Mouse (Mus musculus): ENCODE data around the gene Ebp. TPM values are rescaled to one million over a fixed set of nuclear protein-coding genes. Genes with fewer than 3 reads are reported as not detected.
A peak's percentile ranks its signal among the peaks of the same experiment; 100 is the strongest.

Gene Ebp
- polyA plus RNA-seq, 1 experiment = 36.0 TPM

DNA sequence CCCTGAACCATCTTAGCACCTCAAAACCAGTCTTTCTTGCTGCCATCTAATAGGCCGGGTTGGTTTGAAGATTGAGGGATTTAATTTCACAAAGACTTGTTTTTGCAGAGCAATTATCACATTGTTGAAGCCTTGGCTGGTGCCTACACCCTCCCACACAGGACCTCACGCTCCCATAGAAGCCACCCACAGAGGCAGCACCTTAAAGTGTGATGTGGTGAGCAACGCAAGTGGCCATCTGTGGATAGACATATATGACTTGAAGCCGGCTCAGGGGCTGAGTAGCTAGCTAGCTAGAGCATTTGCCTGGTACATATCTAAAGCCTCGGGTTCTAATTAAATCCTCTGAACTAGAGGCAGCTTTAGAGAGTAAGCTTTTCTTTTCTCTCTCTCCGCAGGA is 24.1 kb upstream of the Ebp start:
- Histone ChIP-seq H3K4me3 (ENCODE audit: insufficient read depth, low read length) (no peak overlapping the region), H3K27ac (ENCODE audit: insufficient read depth, low read length) (no peak overlapping the region), H3K4me1 (ENCODE audit: control insufficient read depth, insufficient read depth, low read length) (no peaks in the 10 kb centered on the region)
- no peak for TF ChIP-seq POLR2A (IDR thresholded peaks at IDR 0.05; ENCODE audit: low read depth, low read length)
- TF ChIP-seq CTCF (IDR thresholded peaks at IDR 0.05; ENCODE audit: borderline replicate concordance, insufficient read depth, low read length) = no peak

DNA sequence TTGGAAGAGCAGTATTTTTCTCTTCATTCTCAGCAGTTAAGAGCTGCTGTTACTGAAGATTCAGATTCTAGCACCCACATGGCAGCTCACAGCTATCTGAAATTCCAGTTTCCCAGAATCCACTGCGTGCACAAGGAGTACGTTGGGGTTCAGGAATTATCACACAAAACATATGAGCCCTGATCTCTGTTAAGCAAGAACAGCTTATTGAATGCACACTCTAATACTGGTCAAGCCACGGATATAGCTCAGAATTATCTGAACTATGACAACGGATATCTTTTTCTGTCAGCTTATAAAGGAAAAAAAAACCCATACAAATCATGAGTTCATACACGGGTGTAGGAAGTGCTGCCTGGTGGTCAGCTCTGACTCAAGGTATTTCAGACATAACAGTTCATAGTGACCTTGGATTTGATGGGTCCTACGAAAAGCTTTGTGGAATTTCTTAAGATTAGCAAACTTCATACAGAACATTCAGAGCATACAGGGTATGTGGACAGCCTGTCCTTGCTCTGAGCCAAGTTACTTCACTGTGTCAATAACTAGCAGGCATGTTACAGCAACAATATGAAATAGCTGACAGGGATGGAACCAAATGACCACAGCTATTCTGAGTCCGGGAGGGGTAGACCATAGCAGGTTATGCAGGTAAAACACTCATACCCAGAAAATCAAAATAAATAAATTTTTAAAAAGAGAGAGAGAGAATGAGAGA is 18.3 kb upstream of the Ebp start:
- TF ChIP-seq CTCF (IDR thresholded peaks at IDR 0.05; ENCODE audit: borderline replicate concordance, insufficient read depth, low read length) (no peak), POLR2A (IDR thresholded peaks at IDR 0.05; ENCODE audit: low read depth, low read length) (no peak)
- Histone ChIP-seq H3K4me3 (ENCODE audit: insufficient read depth, low read length) (no peak overlapping the region), H3K27ac (ENCODE audit: insufficient read depth, low read length) (no peak overlapping the region), H3K4me1 (ENCODE audit: control insufficient read depth, insufficient read depth, low read length) (no peaks in the 10 kb centered on the region)

DNA sequence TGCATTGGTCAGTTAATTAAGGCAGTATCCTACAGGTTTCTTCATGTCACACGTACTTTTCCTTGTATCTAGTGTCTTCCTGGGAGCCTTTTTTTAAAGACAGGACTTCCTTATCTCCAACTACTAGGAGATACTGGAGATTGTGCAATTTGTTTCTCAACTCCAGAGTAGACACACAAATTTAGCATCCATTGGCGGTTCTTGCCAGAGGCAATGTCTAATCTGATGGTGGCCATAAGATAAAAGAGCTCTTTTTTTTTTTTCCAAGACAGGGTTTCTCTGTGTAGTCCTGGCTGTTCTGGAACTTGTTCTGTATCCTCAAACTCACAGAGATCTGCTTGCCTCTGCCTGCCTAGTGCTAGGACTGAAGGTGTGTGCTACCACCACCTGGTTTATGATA is 16.4 kb upstream of the Ebp start:
- Histone ChIP-seq H3K4me3 (ENCODE audit: insufficient read depth, low read length) (no peak overlapping the region), H3K27ac (ENCODE audit: insufficient read depth, low read length) (no peak overlapping the region), H3K4me1 (ENCODE audit: control insufficient read depth, insufficient read depth, low read length) (no peaks in the 10 kb centered on the region)
- TF ChIP-seq POLR2A (IDR thresholded peaks at IDR 0.05; ENCODE audit: low read depth, low read length) (no peak), CTCF (IDR thresholded peaks at IDR 0.05; ENCODE audit: borderline replicate concordance, insufficient read depth, low read length) (no peak)

- Histone ChIP-seq H3K27ac (ENCODE audit: insufficient read depth, low read length) (no peak overlapping the region), H3K4me1 (ENCODE audit: control insufficient read depth, insufficient read depth, low read length) (no peaks in the 10 kb centered on the region), H3K4me3 (ENCODE audit: insufficient read depth, low read length) (no peak overlapping the region)
- TF ChIP-seq CTCF (IDR thresholded peaks at IDR 0.05; ENCODE audit: borderline replicate concordance, insufficient read depth, low read length) = no peak
Observed at GRCm38 (mm10) chrX:8207224-8207623, 13.9 kb upstream of the Ebp start.

GRCm38 (mm10) chrX:8206694-8207197 is 13.4 kb upstream of the Ebp start:
- H3K4me3 ChIP-seq (ENCODE audit: insufficient read depth, low read length) = peak overlapping the region; percentile 50
- TF ChIP-seq POLR2A (IDR thresholded peaks at IDR 0.05; ENCODE audit: low read depth, low read length) (no peak), CTCF (IDR thresholded peaks at IDR 0.05; ENCODE audit: borderline replicate concordance, insufficient read depth, low read length) (no peak)
- no peak overlapping the region for H3K27ac ChIP-seq (ENCODE audit: insufficient read depth, low read length)
- H3K4me1 ChIP-seq (ENCODE audit: control insufficient read depth, insufficient read depth, low read length) = no peaks in the 10 kb centered on the region

DNA sequence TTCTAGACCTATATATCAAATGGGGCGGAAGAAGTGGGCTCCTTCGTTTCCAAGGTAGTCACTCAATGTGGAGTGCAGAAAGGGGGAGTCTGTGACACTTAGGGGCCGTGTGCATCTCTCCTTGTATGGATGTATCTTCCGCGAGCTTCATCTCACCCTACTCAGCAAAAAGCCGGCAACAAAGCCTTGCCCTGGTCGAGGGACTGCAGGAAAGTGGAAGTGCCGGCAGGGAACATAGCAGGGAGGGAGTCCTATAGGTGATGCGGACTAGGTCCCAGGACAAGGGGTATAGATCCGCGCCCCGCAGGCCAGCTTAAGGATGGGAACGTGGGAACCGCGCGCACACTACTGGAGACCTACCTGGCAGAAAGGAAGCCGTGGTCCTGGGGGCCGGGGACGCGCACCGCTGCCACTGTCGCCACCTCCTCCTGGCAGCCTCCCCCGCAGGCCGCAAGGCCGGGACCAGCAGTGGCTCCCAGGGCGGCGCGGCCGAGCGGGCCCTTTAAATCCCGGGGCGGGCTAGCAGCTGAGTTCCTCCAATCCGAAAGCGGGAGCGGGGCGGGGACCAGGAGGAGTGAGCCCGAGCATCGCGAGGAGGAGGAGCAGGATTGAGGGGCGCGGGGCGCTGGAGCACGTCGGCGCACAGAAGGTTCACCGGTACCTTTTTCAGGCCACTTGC is 12.8 kb upstream of the Ebp start, which contains the start of gene Porcn:
Gene Porcn, minus strand, starts transcription at position 511 of the 679 bp plus-strand sequence.
- Histone ChIP-seq H3K27ac (ENCODE audit: insufficient read depth, low read length) (no peak within 1 kb of the TSS), H3K4me3 (ENCODE audit: insufficient read depth, low read length) (peak within 1 kb of the TSS; percentile 50), H3K4me1 (ENCODE audit: control insufficient read depth, insufficient read depth, low read length) (no peaks in the 10 kb centered on the region)
- TF ChIP-seq CTCF (IDR thresholded peaks at IDR 0.05; ENCODE audit: borderline replicate concordance, insufficient read depth, low read length) = no peak
- TF ChIP-seq POLR2A (IDR thresholded peaks at IDR 0.05; ENCODE audit: low read depth, low read length) = peak; percentile 75

DNA sequence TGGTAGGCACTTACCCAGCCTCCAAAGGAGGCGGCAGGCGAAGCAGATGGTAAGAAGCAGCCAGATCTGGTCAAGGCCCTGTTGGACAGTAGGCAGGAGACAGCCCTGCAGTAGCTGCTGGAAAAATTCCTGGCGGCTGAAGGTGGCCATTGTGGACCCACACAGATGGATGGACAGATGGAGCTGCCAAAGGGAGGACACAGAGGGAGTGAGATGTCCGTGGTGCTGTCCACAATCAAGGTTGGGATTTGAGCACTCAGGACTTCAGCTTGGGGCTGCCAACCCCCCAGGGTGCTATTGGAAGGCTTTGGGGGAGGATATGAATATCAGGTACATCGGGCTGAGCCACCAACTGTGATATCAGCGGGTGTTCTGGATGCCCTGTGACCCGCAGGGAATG is 12.2 kb upstream of the Ebp start:
- no peak overlapping the region for H3K27ac ChIP-seq (ENCODE audit: insufficient read depth, low read length)
- TF ChIP-seq CTCF (IDR thresholded peaks at IDR 0.05; ENCODE audit: borderline replicate concordance, insufficient read depth, low read length) (no peak), POLR2A (IDR thresholded peaks at IDR 0.05; ENCODE audit: low read depth, low read length) (no peak)
- H3K4me1 ChIP-seq (ENCODE audit: control insufficient read depth, insufficient read depth, low read length) = no peaks in the 10 kb centered on the region
- H3K4me3 ChIP-seq (ENCODE audit: insufficient read depth, low read length) = 0 out of 2 replicates have a peak overlapping the region, but pooled peaks have one; percentile 50

- TF ChIP-seq CTCF (IDR thresholded peaks at IDR 0.05; ENCODE audit: borderline replicate concordance, insufficient read depth, low read length) (no peak), POLR2A (IDR thresholded peaks at IDR 0.05; ENCODE audit: low read depth, low read length) (no peak)
- Histone ChIP-seq H3K4me1 (ENCODE audit: control insufficient read depth, insufficient read depth, low read length) (no peaks in the 10 kb centered on the region), H3K27ac (ENCODE audit: insufficient read depth, low read length) (no peak overlapping the region), H3K4me3 (ENCODE audit: insufficient read depth, low read length) (no peak overlapping the region)
Observed at GRCm38 (mm10) chrX:8205088-8205487, 11.8 kb upstream of the Ebp start.

- H3K4me1 ChIP-seq (ENCODE audit: control insufficient read depth, insufficient read depth, low read length) = no peaks in the 10 kb centered on the region
- no peak overlapping the region for H3K27ac ChIP-seq (ENCODE audit: insufficient read depth, low read length)
- no peak for TF ChIP-seq POLR2A (IDR thresholded peaks at IDR 0.05; ENCODE audit: low read depth, low read length)
- no peak for TF ChIP-seq CTCF (IDR thresholded peaks at IDR 0.05; ENCODE audit: borderline replicate concordance, insufficient read depth, low read length)
- no peak overlapping the region for H3K4me3 ChIP-seq (ENCODE audit: insufficient read depth, low read length)
Observed at GRCm38 (mm10) chrX:8204076-8204475, 10.8 kb upstream of the Ebp start.

DNA sequence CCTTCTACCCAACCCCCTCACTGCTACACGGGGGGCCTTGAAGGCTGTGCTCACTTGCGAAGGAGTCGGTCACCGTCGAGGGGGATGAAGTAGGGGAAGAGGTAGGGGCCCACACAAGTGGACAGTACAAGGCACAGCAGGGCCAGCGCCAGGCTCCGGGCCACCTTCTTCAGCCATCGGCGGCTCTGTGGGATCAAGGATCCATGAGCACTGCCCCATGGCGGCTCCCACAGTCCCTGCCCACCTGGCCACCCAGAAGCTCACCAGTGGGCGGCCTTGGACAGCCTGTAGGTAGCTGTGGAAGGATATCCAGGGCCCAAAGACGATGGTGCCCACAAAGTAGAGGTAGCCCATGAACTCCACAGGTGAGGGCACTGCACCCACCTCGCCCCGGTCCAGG is 9.8 kb upstream of the Ebp start:
- no peaks in the 10 kb centered on the region for H3K4me1 ChIP-seq (ENCODE audit: control insufficient read depth, insufficient read depth, low read length)
- no peak overlapping the region for H3K27ac ChIP-seq (ENCODE audit: insufficient read depth, low read length)
- TF ChIP-seq POLR2A (IDR thresholded peaks at IDR 0.05; ENCODE audit: low read depth, low read length) = no peak
- H3K4me3 ChIP-seq (ENCODE audit: insufficient read depth, low read length) = no peak overlapping the region
